Mouse (Mus musculus): ENCODE results near the gene Med24. TPM values are rescaled to one million over a fixed set of nuclear protein-coding genes. Genes with fewer than 3 reads are reported as not detected.

The Med24 gene
- polyA plus RNA-seq, 1 experiment from 2014 or later: 96.5 TPM

- H3K9ac ChIP-seq (replicated peaks): no peak overlapping the region
- H3K36me3 ChIP-seq: peaks cover 83% of the 10 kb centered on the region
- no peak overlapping the region for H3K4me3 ChIP-seq
- H3K27me3 ChIP-seq: no peaks in the 10 kb centered on the region
- no peaks in the 10 kb centered on the region for H3K4me1 ChIP-seq
- H3K27ac ChIP-seq (replicated peaks): no peak overlapping the region
- no peaks in the 10 kb centered on the region for H3K9me3 ChIP-seq
- H3K4me2 ChIP-seq (replicated peaks): no peak overlapping the region
- 93% methylated on average over 19 of the region's 19 CpGs for WGBS
- ATAC-seq (ENCODE audit: low FRiP score, low read depth): no peak
Measured at GRCm38 (mm10) chr11:98708282-98708956, 20.8 kb downstream of the Med24 start.

GRCm38 (mm10) chr11:98707401-98708281 lies 21.6 kb downstream of the Med24 start:
- Histone ChIP-seq H3K9me3 (no peaks in the 10 kb centered on the region), H3K36me3 (peaks cover 75% of the 10 kb centered on the region), H3K9ac (replicated peaks) (no peak overlapping the region), H3K4me2 (replicated peaks) (no peak overlapping the region), H3K27me3 (no peaks in the 10 kb centered on the region), H3K4me1 (no peaks in the 10 kb centered on the region), H3K27ac (replicated peaks) (no peak overlapping the region), H3K4me3 (no peak overlapping the region)
- 91% methylated on average over 22 of the region's 22 CpGs for WGBS
- ATAC-seq (ENCODE audit: low FRiP score, low read depth): no peak

GRCm38 (mm10) chr11:98705021-98705420 lies 24.2 kb downstream of the Med24 start:
- H3K9ac ChIP-seq (replicated peaks): no peak overlapping the region

GRCm38 (mm10) chr11:98702323-98702722 lies 26.9 kb downstream of the Med24 start:
- no peaks in the 10 kb centered on the region for H3K9me3 ChIP-seq
- peaks cover 35% of the 10 kb centered on the region for H3K36me3 ChIP-seq
- H3K27me3 ChIP-seq: no peaks in the 10 kb centered on the region; the same call in 1 of the 2 replicates
- H3K9ac ChIP-seq (replicated peaks): no peak overlapping the region
- ATAC-seq (ENCODE audit: low FRiP score, low read depth): no peak
- no peak overlapping the region for H3K4me2 ChIP-seq (replicated peaks)
- H3K27ac ChIP-seq (replicated peaks): no peak overlapping the region
- WGBS: 76% methylated on average over 5 of the region's 5 CpGs
- H3K4me3 ChIP-seq: no peak overlapping the region
- no peaks in the 10 kb centered on the region for H3K4me1 ChIP-seq

More at GRCm38 (mm10) chr11:98705021-98705420, 24.2 kb downstream of the Med24 start:
- Histone ChIP-seq H3K9me3 (no peaks in the 10 kb centered on the region), H3K36me3 (peaks cover 61% of the 10 kb centered on the region), H3K27me3 (no peaks in the 10 kb centered on the region; the same call in 1 of the 2 replicates), H3K4me1 (no peaks in the 10 kb centered on the region), H3K4me2 (replicated peaks) (no peak overlapping the region), H3K4me3 (no peak overlapping the region), H3K27ac (replicated peaks) (no peak overlapping the region)
- WGBS: 93% methylated on average over 10 of the region's 10 CpGs
- ATAC-seq (ENCODE audit: low FRiP score, low read depth): no peak

GRCm38 (mm10) chr11:98701213-98701670 lies 28.0 kb downstream of the Med24 start, which contains the start of gene Csf3:
TSS of gene Csf3 (plus strand) at chr11:98701263.
- Histone ChIP-seq H3K36me3 (peaks cover 30% of the 10 kb centered on the region), H3K9ac (replicated peaks) (no peak within 1 kb of the TSS), H3K27me3 (no peaks in the 10 kb centered on the region; the same call in 1 of the 2 replicates), H3K4me2 (replicated peaks) (no peak within 1 kb of the TSS), H3K4me1 (no peaks in the 10 kb centered on the region), H3K9me3 (no peaks in the 10 kb centered on the region), H3K27ac (replicated peaks) (no peak within 1 kb of the TSS), H3K4me3 (no peak within 1 kb of the TSS)
- WGBS: 43% methylated on average over 10 of the region's 10 CpGs
- no peak for ATAC-seq (ENCODE audit: low FRiP score, low read depth)

GRCm38 (mm10) chr11:98699911-98700310 lies 29.3 kb downstream of the Med24 start:
- Histone ChIP-seq H3K27me3 (no peaks in the 10 kb centered on the region; the same call in 1 of the 2 replicates), H3K36me3 (peaks cover 30% of the 10 kb centered on the region), H3K9ac (replicated peaks) (no peak overlapping the region), H3K27ac (replicated peaks) (no peak overlapping the region), H3K4me2 (replicated peaks) (no peak overlapping the region), H3K4me1 (no peaks in the 10 kb centered on the region), H3K9me3 (no peaks in the 10 kb centered on the region), H3K4me3 (no peak overlapping the region)
- WGBS: 33% methylated on average over 4 of the region's 4 CpGs
- no peak for ATAC-seq (ENCODE audit: low FRiP score, low read depth)

GRCm38 (mm10) chr11:98698849-98699640 lies 30.2 kb downstream of the Med24 start:
- WGBS: 83% methylated on average over 16 of the region's 16 CpGs
- no peak overlapping the region for H3K9ac ChIP-seq (replicated peaks)
- ATAC-seq (ENCODE audit: low FRiP score, low read depth): no peak
- H3K4me3 ChIP-seq: no peak overlapping the region
- no peak overlapping the region for H3K27ac ChIP-seq (replicated peaks)
- peaks cover 30% of the 10 kb centered on the region for H3K36me3 ChIP-seq
- H3K27me3 ChIP-seq: no peaks in the 10 kb centered on the region; the same call in 1 of the 2 replicates
- H3K4me1 ChIP-seq: no peaks in the 10 kb centered on the region
- no peaks in the 10 kb centered on the region for H3K9me3 ChIP-seq
- H3K4me2 ChIP-seq (replicated peaks): no peak overlapping the region

GRCm38 (mm10) chr11:98697225-98697624 lies 32.0 kb downstream of the Med24 start:
- 90% methylated on average over 12 of the region's 12 CpGs for WGBS
- H3K4me3 ChIP-seq: no peak overlapping the region
- no peak overlapping the region for H3K9ac ChIP-seq (replicated peaks)
- no peaks in the 10 kb centered on the region for H3K9me3 ChIP-seq
- H3K36me3 ChIP-seq: peaks cover 46% of the 10 kb centered on the region
- H3K4me1 ChIP-seq: no peaks in the 10 kb centered on the region
- no peak overlapping the region for H3K4me2 ChIP-seq (replicated peaks)
- no peak for ATAC-seq (ENCODE audit: low FRiP score, low read depth)
- no peak overlapping the region for H3K27ac ChIP-seq (replicated peaks)
- no peaks in the 10 kb centered on the region; the same call in 1 of the 2 replicates for H3K27me3 ChIP-seq

GRCm38 (mm10) chr11:98696454-98697216 lies 32.6 kb downstream of the Med24 start:
- Histone ChIP-seq H3K27me3 (no peaks in the 10 kb centered on the region; the same call in 1 of the 2 replicates), H3K4me2 (replicated peaks) (no peak overlapping the region), H3K4me1 (no peaks in the 10 kb centered on the region), H3K9me3 (no peaks in the 10 kb centered on the region), H3K27ac (replicated peaks) (no peak overlapping the region), H3K4me3 (no peak overlapping the region), H3K9ac (replicated peaks) (no peak overlapping the region), H3K36me3 (peaks cover 52% of the 10 kb centered on the region)
- ATAC-seq (ENCODE audit: low FRiP score, low read depth): no peak
- 91% methylated on average over 14 of the region's 14 CpGs for WGBS

- no peaks in the 10 kb centered on the region for H3K27me3 ChIP-seq
- H3K4me2 ChIP-seq (replicated peaks): no peak overlapping the region
- 75% methylated on average over 14 of the region's 14 CpGs for WGBS
- no peak overlapping the region for H3K27ac ChIP-seq (replicated peaks)
- no peak overlapping the region for H3K4me3 ChIP-seq
- no peaks in the 10 kb centered on the region for H3K4me1 ChIP-seq
- ATAC-seq (ENCODE audit: low FRiP score, low read depth): no peak
- H3K9me3 ChIP-seq: no peaks in the 10 kb centered on the region
- H3K9ac ChIP-seq (replicated peaks): no peak overlapping the region
- peaks cover 64% of the 10 kb centered on the region for H3K36me3 ChIP-seq
Measured at GRCm38 (mm10) chr11:98695408-98695807, 33.8 kb downstream of the Med24 start.

- Histone ChIP-seq H3K4me3 (no peak overlapping the region), H3K9ac (replicated peaks) (no peak overlapping the region), H3K36me3 (peaks cover 75% of the 10 kb centered on the region), H3K27ac (replicated peaks) (no peak overlapping the region), H3K4me2 (replicated peaks) (no peak overlapping the region), H3K4me1 (no peaks in the 10 kb centered on the region), H3K27me3 (no peaks in the 10 kb centered on the region), H3K9me3 (no peaks in the 10 kb centered on the region)
- no peak for ATAC-seq (ENCODE audit: low FRiP score, low read depth)
- 90% methylated on average over 9 of the region's 9 CpGs for WGBS
Measured at GRCm38 (mm10) chr11:98694301-98694700, 34.9 kb downstream of the Med24 start.

Measured in midbrain, embryonic 12.5 days (tissue).